Comparison of ENCODE assay signal across 9 mouse cellular contexts in genomic region chr14:62845011-62845840, GRCm38 (mm10). TPM values are rescaled to one million over a fixed set of nuclear protein-coding genes. Genes with fewer than 3 reads are reported as not detected.
DNase-seq lines count a peak whose midpoint lies in the region; ATAC-seq and TF ChIP-seq lines count a peak whose summit lies in the region.
"Had no signal": no experiment of that assay in that cellular context is flagged by ENCODE, and none has a peak within 500 bp of the region (broad histone marks: within the 10 kb centered on the region; RNA-seq: fewer than 3 reads in every experiment).

No protein-coding gene starts in this region.

- 43% methylated on average over 8 of the region's 8 CpGs for WGBS in heart, embryonic 11.5 days (ENCODE audit: insufficient replicate concordance)
- 75% methylated on average over 8 of the region's 8 CpGs for WGBS in small intestine, adult 2 months

- H3K9me3 ChIP-seq in heart, embryonic 11.5 days (replicated peaks; ENCODE audit: control insufficient read depth, low read length) = no peaks in the 10 kb centered on the region

- peak; percentile 88 to 95 for DNase-seq in adrenal gland, adult (ENCODE audit: inconsistent age in 2 of 2, low spot score in 1 of 2)
- peak; percentile 53 for DNase-seq in adrenal gland, postnatal 25 days
- peak; percentile 60 for DNase-seq in kidney, postnatal 10 days
- no peak for DNase-seq in c-Kit-positive CD71-positive TER-119-positive erythroid progenitor cells, embryonic 14.5 days (ENCODE audit: low spot score)
- no peak for DNase-seq in cerebellum, postnatal 36 days
- no peak for DNase-seq in layer of hippocampus, postnatal 10 days (ENCODE audit: low spot score in 2 of 2)

- H3K27me3 ChIP-seq in heart, embryonic 11.5 days (ENCODE audit: control insufficient read depth, insufficient read depth, low read length) = no peaks in the 10 kb centered on the region
- no peaks in the 10 kb centered on the region for H3K27me3 ChIP-seq in small intestine, adult 2 months (ENCODE audit: control insufficient read depth, insufficient read depth, low read length)
- H3K27me3 ChIP-seq: midbrain, embryonic 12.5 days had no signal

- TF ChIP-seq CTCF in small intestine, adult 2 months (IDR thresholded peaks at IDR 0.05; ENCODE audit: extremely low read depth, insufficient read length, insufficient replicate concordance, low read depth, low read length) = no peak

- H3K9ac ChIP-seq in heart, embryonic 11.5 days (ENCODE audit: low read depth, low read length) = no peak overlapping the region
- H3K9ac ChIP-seq: midbrain, embryonic 12.5 days had no signal

- 0 out of 2 replicates have a peak, but pooled peaks cover 2% of the 10 kb centered on the region for H3K36me3 ChIP-seq in heart, embryonic 11.5 days (ENCODE audit: control insufficient read depth, insufficient read depth, low read length)
- no peaks in the 10 kb centered on the region for H3K36me3 ChIP-seq in small intestine, adult 2 months (ENCODE audit: control insufficient read depth, insufficient read depth, low read length)

- H3K27ac ChIP-seq in heart, embryonic 11.5 days (ENCODE audit: low read depth, low read length) = peak overlapping the region; percentile 58
- peak overlapping the region; percentile 8; the same call in 1 of the 2 replicates for H3K27ac ChIP-seq in small intestine, adult 2 months (ENCODE audit: insufficient read depth, low read depth, low read length)
- H3K27ac ChIP-seq: midbrain, embryonic 12.5 days had no signal

- peak overlapping the region; percentile 20 for H3K4me2 ChIP-seq in heart, embryonic 11.5 days
- H3K4me2 ChIP-seq: midbrain, embryonic 12.5 days had no signal

- no peak for TF ChIP-seq POLR2A in small intestine, adult 2 months (IDR thresholded peaks at IDR 0.05; ENCODE audit: low read depth, low read length)

- ATAC-seq in heart, embryonic 11.5 days (replicated peaks; ENCODE audit: insufficient number of reproducible peaks, low FRiP score, low TSS enrichment) = no peak

- peaks cover 36% of the 10 kb centered on the region for H3K4me1 ChIP-seq in heart, embryonic 11.5 days (ENCODE audit: control insufficient read depth, insufficient read depth, low read length)
- H3K4me1 ChIP-seq in small intestine, adult 2 months (ENCODE audit: control insufficient read depth, insufficient read depth, insufficient read length, low read length) = no peaks in the 10 kb centered on the region; the same call in 1 of the 2 replicates

- no peak overlapping the region for H3K4me3 ChIP-seq in heart, embryonic 11.5 days (ENCODE audit: low read depth, low read length)
- H3K4me3 ChIP-seq in small intestine, adult 2 months (ENCODE audit: low read depth, low read length) = no peak overlapping the region
- H3K4me3 ChIP-seq: midbrain, embryonic 12.5 days had no signal

RNA-seq across cellular contexts. Expression of gene Wdfy2, which starts 7.7 kb away (rescaled TPM):
- 43.2 and 46.3 TPM in 2 replicates for total RNA-seq in adrenal gland, postnatal 25 days (2021)
- polyA plus RNA-seq in heart, embryonic 11.5 days (2014; fragmentation: Nextera tagmentation; extraction: Ambion mirVana) = 7.6 and 9.4 TPM in 2 replicates
- polyA plus RNA-seq in small intestine, adult 2 months (2012; rRNA removed) = 1.5 and 2.6 TPM in 2 replicates
- 10 to 100 TPM; 14.2 to 14.5 TPM for total RNA-seq in layer of hippocampus, postnatal 10 days (2021)

Comparison
In these comparisons a context has a peak if more than half of its experiments do, and no peak if none do; other contexts are left out.
1. DNase-seq: peak in adrenal gland, adult (2 of 2), adrenal gland, postnatal 25 days (single experiment) and kidney, postnatal 10 days (single experiment); none in c-Kit-positive CD71-positive TER-119-positive erythroid progenitor cells, embryonic 14.5 days (single experiment), cerebellum, postnatal 36 days (0 of 2) and layer of hippocampus, postnatal 10 days (0 of 2).